11 mouse cellular contexts compared by ENCODE assay signal in the genomic region with DNA sequence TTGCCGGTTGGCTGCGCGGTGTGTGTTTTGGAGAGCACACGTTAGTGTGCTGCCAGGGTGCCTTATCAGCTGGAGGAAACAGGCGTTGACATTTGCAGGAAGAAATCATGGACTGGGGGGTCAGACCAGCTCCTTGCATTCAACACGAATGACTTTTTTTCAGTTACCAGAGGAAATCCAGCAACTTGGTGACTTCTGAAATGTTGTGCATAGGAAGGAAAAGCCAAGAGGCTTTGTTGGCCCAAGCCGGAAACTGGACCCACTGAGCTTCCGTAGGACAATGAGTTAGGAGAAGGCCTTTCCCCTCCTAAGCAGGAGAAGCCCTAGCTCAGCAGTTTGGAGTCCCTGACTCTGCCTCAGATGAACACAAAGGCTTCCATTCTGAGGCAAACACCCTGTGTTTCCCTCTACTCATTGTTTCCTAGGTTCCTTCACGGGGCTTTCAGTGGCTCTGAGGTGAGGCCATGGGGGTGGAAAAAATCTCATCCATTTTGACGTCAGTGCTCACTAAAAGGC. TPM values are rescaled to one million over a fixed set of nuclear protein-coding genes. Genes with fewer than 3 reads are reported as not detected.
DNase-seq lines count a peak whose midpoint lies in the region; ATAC-seq and TF ChIP-seq lines count a peak whose summit lies in the region.
"Had no signal": no experiment of that assay in that cellular context is flagged by ENCODE, and none has a peak within 500 bp of the region (broad histone marks: within the 10 kb centered on the region; RNA-seq: fewer than 3 reads in every experiment).

No protein-coding gene starts in this region.

- no peaks in the 10 kb centered on the region for H3K27me3 ChIP-seq in heart, embryonic 16.5 days (ENCODE audit: control insufficient read depth, insufficient read depth, low read length)
- H3K27me3 ChIP-seq in hindbrain, embryonic 10.5 days (ENCODE audit: insufficient read depth, poor library complexity, severe bottlenecking), result no peaks in the 10 kb centered on the region
- H3K27me3 ChIP-seq: forebrain, embryonic 15.5 days had no signal

- no peak for TF ChIP-seq CTCF in layer of hippocampus, adult 2 months (conservative IDR thresholded peaks at IDR 0.05)

- no peaks in the 10 kb centered on the region for H3K36me3 ChIP-seq in heart, embryonic 16.5 days (ENCODE audit: control insufficient read depth, insufficient read depth)
- no peaks in the 10 kb centered on the region for H3K36me3 ChIP-seq in hindbrain, embryonic 10.5 days
- H3K36me3 ChIP-seq: forebrain, embryonic 15.5 days had no signal

- H3K4me2 ChIP-seq in heart, embryonic 16.5 days (ENCODE audit: low read depth, low read length), result no peak overlapping the region
- H3K4me2 ChIP-seq: forebrain, embryonic 15.5 days had no signal

- H3K27ac ChIP-seq in heart, embryonic 16.5 days (ENCODE audit: low read length), result peak overlapping the region; percentile 64
- no peak overlapping the region for H3K27ac ChIP-seq in layer of hippocampus, adult 2 months
- no peak overlapping the region for H3K27ac ChIP-seq in hindbrain, embryonic 10.5 days
- H3K27ac ChIP-seq: forebrain, embryonic 15.5 days had no signal

- peaks cover 16% of the 10 kb centered on the region for H3K4me1 ChIP-seq in heart, embryonic 16.5 days (ENCODE audit: control insufficient read depth, insufficient read depth, low read length)
- 0 out of 2 replicates have a peak, but pooled peaks cover 4% of the 10 kb centered on the region for H3K4me1 ChIP-seq in hindbrain, embryonic 10.5 days (replicated peaks)
- H3K4me1 ChIP-seq: forebrain, embryonic 15.5 days had no signal

- no peaks in the 10 kb centered on the region for H3K9me3 ChIP-seq in heart, embryonic 16.5 days (replicated peaks; ENCODE audit: control insufficient read depth, low read length)
- no peaks in the 10 kb centered on the region for H3K9me3 ChIP-seq in hindbrain, embryonic 10.5 days
- H3K9me3 ChIP-seq: forebrain, embryonic 15.5 days had no signal

- no peak overlapping the region for H3K4me3 ChIP-seq in heart, embryonic 16.5 days (ENCODE audit: low read length)
- H3K4me3 ChIP-seq in layer of hippocampus, adult 2 months, result no peak overlapping the region
- H3K4me3 ChIP-seq in hindbrain, embryonic 10.5 days, result no peak overlapping the region
- H3K4me3 ChIP-seq: forebrain, embryonic 15.5 days; megakaryocyte, embryonic 14.5 days had no signal

- WGBS in heart, embryonic 16.5 days, result 33% methylated on average over 10 of the region's 10 CpGs
- 66% methylated on average over 10 of the region's 10 CpGs for WGBS in hindbrain, embryonic 10.5 days

- no peak overlapping the region for H3K9ac ChIP-seq in heart, embryonic 16.5 days (ENCODE audit: low read length)
- H3K9ac ChIP-seq: forebrain, embryonic 15.5 days had no signal

- intact Hi-C loops in left cerebral cortex, postnatal 36 days (cut with DNase I), result no loop called here

- DNase-seq in CD4-positive, CD25-positive, alpha-beta regulatory T cell, adult 2 months (ENCODE audit: low read depth, low spot score), result peak; percentile 39
- DNase-seq in ZHBTc4 (ENCODE audit: low read depth, low spot score), result peak; percentile 47
- peak; percentile 66 for DNase-seq in kidney, postnatal 10 days
- no peak for DNase-seq in left cerebral cortex, postnatal 36 days (ENCODE audit: low spot score in 2 of 2)
- DNase-seq in layer of hippocampus, adult 2 months (ENCODE audit: low spot score in 2 of 2), result no peak
- no peak for DNase-seq in hindbrain, embryonic 10.5 days (ENCODE audit: low spot score)
- DNase-seq: cerebellum, adult 9-11 months had no signal

- peak; percentile 74 for ATAC-seq in heart, embryonic 16.5 days (replicated peaks; ENCODE audit: extremely low read depth, insufficient read depth, low FRiP score)
- no peak for ATAC-seq in frontal cortex, adult (ENCODE audit: low TSS enrichment)
- ATAC-seq: forebrain, embryonic 15.5 days had no signal

RNA-seq across cellular contexts. Expression of a gene that starts 26.5 kb away (rescaled TPM):
- polyA plus RNA-seq in heart, embryonic 16.5 days (2015; fragmentation: Nextera tagmentation; extraction: Ambion mirVana), result 12.4 and 12.5 TPM in 2 replicates
- total RNA-seq in left cerebral cortex, postnatal 36 days (2021), result 10 to 100 TPM; 13.5 to 21.5 TPM
- 10 to 100 TPM; 17.5 to 24.7 TPM for total RNA-seq in layer of hippocampus, adult 2 months (2021)
- polyA plus RNA-seq in hindbrain, embryonic 10.5 days (2016; fragmentation: Nextera tagmentation; extraction: Ambion mirVana), result 6.8 and 8.2 TPM in 2 replicates

RNA-seq across cellular contexts. Expression of a gene that starts 41.6 kb away (rescaled TPM):
- 1.9 and 2.0 TPM in 2 replicates for polyA plus RNA-seq in heart, embryonic 16.5 days (2015; fragmentation: Nextera tagmentation; extraction: Ambion mirVana)
- 1 to 10 TPM; 1.2 to 1.8 TPM for total RNA-seq in left cerebral cortex, postnatal 36 days (2021)
- total RNA-seq in layer of hippocampus, adult 2 months (2021), result 1 to 10 TPM; 1.4 TPM
- 0.13 and 0.29 TPM in 2 replicates for polyA plus RNA-seq in hindbrain, embryonic 10.5 days (2016; fragmentation: Nextera tagmentation; extraction: Ambion mirVana)

Comparison
In these comparisons a context has a peak if more than half of its experiments do, and no peak if none do; other contexts are left out.
1. DNase-seq: peak in CD4-positive, CD25-positive, alpha-beta regulatory T cell, adult 2 months (single experiment), ZHBTc4 (single experiment) and kidney, postnatal 10 days (single experiment); none in left cerebral cortex, postnatal 36 days (0 of 2), layer of hippocampus, adult 2 months (0 of 2) and hindbrain, embryonic 10.5 days (single experiment).